Mouse (Mus musculus): Measurements from ENCODE around the gene Apbb1ip. TPM values are rescaled to one million over a fixed set of nuclear protein-coding genes. Genes with fewer than 3 reads are reported as not detected.

Gene Apbb1ip
- total RNA-seq, 2 experiments from 2014 or later, result 5.0 to 6.1 TPM

DNA sequence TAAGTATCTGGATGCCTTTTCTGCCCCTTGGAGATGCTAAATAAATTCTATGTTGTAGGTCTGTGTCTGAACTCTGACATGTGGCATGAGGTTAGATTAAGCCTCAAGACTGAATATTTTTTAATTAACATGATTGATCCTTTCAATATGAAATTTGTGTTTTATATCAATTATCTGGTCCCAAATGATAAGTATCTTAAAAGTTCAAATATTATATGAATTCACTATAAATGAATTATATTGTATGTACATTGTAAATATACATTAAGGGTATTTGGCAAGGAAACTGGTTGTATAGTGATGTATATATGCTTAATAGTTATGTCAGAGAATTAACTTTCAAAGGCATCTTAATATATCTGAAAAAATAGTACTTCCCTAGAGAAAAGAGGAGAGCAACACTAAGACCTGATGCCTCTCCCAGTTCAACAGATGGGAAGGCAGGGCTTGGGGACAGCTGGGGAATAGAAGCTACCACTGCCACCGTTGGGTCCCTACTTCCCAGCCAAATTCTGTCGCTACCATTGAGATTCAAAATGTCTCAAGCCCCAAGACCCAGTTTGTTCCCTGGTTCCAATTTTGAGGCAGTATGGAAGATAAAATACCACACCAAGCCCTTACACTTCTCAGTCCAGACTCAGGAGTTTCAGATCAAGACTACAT lies 2.8 kb downstream of the Apbb1ip start:
- Histone ChIP-seq H3K4me3 (no peak overlapping the region), H3K27ac (no peak overlapping the region)
- DNase-seq (ENCODE audit: extremely low spot score in 1 of 2, low spot score in 2 of 2), result no peak
- intact Hi-C loops (cut with DNase I), result no loop called here
- TF ChIP-seq CTCF (IDR thresholded peaks at IDR 0.05), result no peak

DNA sequence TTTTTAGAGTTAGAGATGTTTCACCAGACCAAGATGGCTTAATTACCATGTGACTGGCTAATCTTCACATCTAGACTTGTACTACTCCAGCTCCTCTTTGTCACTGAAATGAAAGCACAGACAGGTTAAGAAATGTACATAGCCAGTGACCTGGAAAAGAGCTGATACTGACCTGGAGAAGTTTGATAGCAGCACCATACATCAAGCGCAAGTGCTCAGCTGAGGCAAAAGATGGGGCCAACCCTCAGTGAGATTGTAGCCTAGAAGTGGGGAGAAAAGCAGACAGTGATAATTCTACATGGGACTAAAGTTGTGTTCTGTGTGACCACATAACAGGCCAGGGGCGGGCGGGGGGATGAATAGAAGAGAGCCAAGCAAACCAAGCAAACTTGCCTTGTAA lies 3.9 kb downstream of the Apbb1ip start:
- intact Hi-C loops (cut with DNase I), result no loop called here
- DNase-seq (ENCODE audit: extremely low spot score in 1 of 2, low spot score in 2 of 2), result no peak
- no peak overlapping the region for H3K27ac ChIP-seq
- TF ChIP-seq CTCF (IDR thresholded peaks at IDR 0.05), result no peak
- no peak overlapping the region for H3K4me3 ChIP-seq

GRCm38 (mm10) chr2:22780884-22781283 lies 7.0 kb downstream of the Apbb1ip start:
- H3K4me3 ChIP-seq, result no peak overlapping the region

DNA sequence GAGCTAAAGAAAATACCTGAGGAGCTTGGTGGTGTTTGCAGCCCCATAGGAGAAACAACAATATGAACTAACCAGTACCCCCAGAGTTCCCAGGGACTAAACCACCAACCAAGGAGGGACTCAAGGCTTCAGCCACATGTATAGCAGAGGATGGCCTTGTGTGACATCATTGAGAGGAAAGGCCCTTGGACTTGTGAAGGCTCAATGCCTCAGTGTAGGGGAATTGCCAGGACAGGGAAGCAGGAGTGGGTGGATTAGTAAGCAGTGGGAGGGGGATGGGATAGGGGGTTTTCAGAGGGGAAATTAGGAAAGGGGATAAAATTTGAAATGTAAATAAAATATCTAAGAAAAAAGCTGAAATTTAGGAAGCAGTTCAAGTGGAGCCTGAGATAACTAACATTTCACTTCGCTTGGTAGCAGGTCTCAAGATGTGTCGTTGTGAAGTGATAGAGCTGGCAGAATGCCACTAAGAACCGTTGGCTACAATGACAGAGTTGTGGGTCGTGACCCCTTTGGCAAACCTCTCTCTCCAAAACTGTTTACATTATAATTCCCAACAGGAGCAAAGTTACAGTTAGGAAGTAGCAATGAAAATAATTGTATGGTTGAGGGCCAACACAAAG lies 7.6 kb downstream of the Apbb1ip start:
- Histone ChIP-seq H3K4me3 (no peak overlapping the region), H3K27ac (no peak overlapping the region)
- intact Hi-C loops (cut with DNase I), result no loop called here
- no peak for TF ChIP-seq CTCF (IDR thresholded peaks at IDR 0.05)
- DNase-seq (ENCODE audit: extremely low spot score in 1 of 2, low spot score in 2 of 2), result no peak

More at GRCm38 (mm10) chr2:22780884-22781283, 7.0 kb downstream of the Apbb1ip start:
- TF ChIP-seq CTCF (IDR thresholded peaks at IDR 0.05), result no peak
- H3K27ac ChIP-seq, result no peak overlapping the region
- no peak for DNase-seq (ENCODE audit: extremely low spot score in 1 of 2, low spot score in 2 of 2)
- intact Hi-C loops (cut with DNase I), result no loop called here

- Histone ChIP-seq H3K4me3 (no peak overlapping the region), H3K27ac (no peak overlapping the region)
- no peak for TF ChIP-seq CTCF (IDR thresholded peaks at IDR 0.05)
- intact Hi-C loops (cut with DNase I), result no loop called here
- DNase-seq (ENCODE audit: extremely low spot score in 1 of 2, low spot score in 2 of 2), result no peak
Observed at GRCm38 (mm10) chr2:22782057-22782456, 8.2 kb downstream of the Apbb1ip start.

GRCm38 (mm10) chr2:22783137-22783638 lies 9.3 kb downstream of the Apbb1ip start:
- H3K27ac ChIP-seq, result no peak overlapping the region
- intact Hi-C loops (cut with DNase I), result no loop called here
- no peak for TF ChIP-seq CTCF (IDR thresholded peaks at IDR 0.05)
- H3K4me3 ChIP-seq, result no peak overlapping the region
- DNase-seq (ENCODE audit: extremely low spot score in 1 of 2, low spot score in 2 of 2), result no peak

- no peak overlapping the region for H3K4me3 ChIP-seq
- H3K27ac ChIP-seq, result no peak overlapping the region
- DNase-seq (ENCODE audit: extremely low spot score in 1 of 2, low spot score in 2 of 2), result no peak
- intact Hi-C loops (cut with DNase I), result no loop called here
- TF ChIP-seq CTCF (IDR thresholded peaks at IDR 0.05), result no peak
Observed at GRCm38 (mm10) chr2:22784186-22784585, 10.3 kb downstream of the Apbb1ip start.

- Histone ChIP-seq H3K4me3 (no peak overlapping the region), H3K27ac (no peak overlapping the region)
- no peak for TF ChIP-seq CTCF (IDR thresholded peaks at IDR 0.05)
- no peak for DNase-seq (ENCODE audit: extremely low spot score in 1 of 2, low spot score in 2 of 2)
- intact Hi-C loops (cut with DNase I), result no loop called here
Observed at GRCm38 (mm10) chr2:22784771-22785170, 10.9 kb downstream of the Apbb1ip start.

DNA sequence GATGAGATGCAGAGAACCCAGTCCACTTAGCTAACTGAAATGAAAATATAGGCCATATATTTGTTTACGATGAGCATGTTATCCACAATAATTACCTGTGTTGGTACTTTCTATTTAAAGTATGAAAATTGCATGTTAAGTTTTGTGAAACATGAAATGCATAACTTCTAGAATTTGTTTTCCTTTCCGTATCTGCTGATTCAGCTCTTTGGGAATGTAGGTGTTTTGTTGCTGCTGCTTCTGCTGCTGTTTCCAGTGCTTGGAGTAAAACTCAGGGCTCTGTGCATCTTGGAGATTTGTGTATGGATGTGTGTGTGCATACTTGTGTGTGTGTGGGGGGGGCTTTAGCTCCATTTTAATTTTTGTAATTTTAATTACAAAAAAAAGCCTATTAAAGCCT lies 14.8 kb downstream of the Apbb1ip start:
- DNase-seq (ENCODE audit: extremely low spot score in 1 of 2, low spot score in 2 of 2), result no peak
- no peak for TF ChIP-seq CTCF (IDR thresholded peaks at IDR 0.05)
- Histone ChIP-seq H3K27ac (no peak overlapping the region), H3K4me3 (no peak overlapping the region)
- intact Hi-C loops (cut with DNase I), result no loop called here

- intact Hi-C loops (cut with DNase I), result no loop called here
Observed at GRCm38 (mm10) chr2:22789576-22789975, 15.7 kb downstream of the Apbb1ip start.

DNA sequence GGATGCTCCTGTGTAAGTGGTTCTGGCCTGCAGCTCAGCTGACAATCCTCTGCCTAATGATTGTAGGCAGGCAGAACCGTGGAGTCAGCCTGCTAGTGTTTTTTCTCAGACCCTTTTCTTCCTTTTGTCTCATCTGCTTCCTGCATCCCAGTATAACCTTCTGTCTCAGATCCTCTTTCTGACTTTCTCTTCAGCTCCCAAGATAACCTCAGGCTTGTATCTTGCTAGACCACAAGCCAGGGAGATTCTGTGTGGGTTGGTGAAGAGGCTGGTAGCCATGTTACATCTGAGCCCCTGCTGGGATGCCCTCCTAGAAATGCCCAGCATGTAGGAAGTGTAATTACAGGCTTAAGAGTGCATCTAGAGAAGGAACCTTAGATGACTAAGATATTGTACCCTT lies 16.5 kb downstream of the Apbb1ip start:
- Histone ChIP-seq H3K4me3 (no peak overlapping the region), H3K27ac (no peak overlapping the region)
- no peak for TF ChIP-seq CTCF (IDR thresholded peaks at IDR 0.05)
- intact Hi-C loops (cut with DNase I), result no loop called here
- no peak for DNase-seq (ENCODE audit: extremely low spot score in 1 of 2, low spot score in 2 of 2)

More at GRCm38 (mm10) chr2:22789576-22789975, 15.7 kb downstream of the Apbb1ip start:
- TF ChIP-seq CTCF (IDR thresholded peaks at IDR 0.05), result no peak
- no peak overlapping the region for H3K27ac ChIP-seq
- H3K4me3 ChIP-seq, result no peak overlapping the region
- DNase-seq (ENCODE audit: extremely low spot score in 1 of 2, low spot score in 2 of 2), result no peak

GRCm38 (mm10) chr2:22795087-22795486 lies 21.2 kb downstream of the Apbb1ip start:
- TF ChIP-seq CTCF (IDR thresholded peaks at IDR 0.05), result no peak
- Histone ChIP-seq H3K27ac (no peak overlapping the region), H3K4me3 (no peak overlapping the region)
- intact Hi-C loops (cut with DNase I), result no loop called here
- DNase-seq (ENCODE audit: extremely low spot score in 1 of 2, low spot score in 2 of 2), result no peak

- intact Hi-C loops (cut with DNase I), result no loop called here
- no peak overlapping the region for H3K4me3 ChIP-seq
- DNase-seq (ENCODE audit: extremely low spot score in 1 of 2, low spot score in 2 of 2), result no peak
- no peak for TF ChIP-seq CTCF (IDR thresholded peaks at IDR 0.05)
- no peak overlapping the region for H3K27ac ChIP-seq
Observed at GRCm38 (mm10) chr2:22796487-22796886, 22.6 kb downstream of the Apbb1ip start.
